Mouse (Mus musculus) lung, embryonic 14.5 days (tissue): ENCODE data around the gene Sbno2. TPM values are rescaled to one million over a fixed set of nuclear protein-coding genes. Genes with fewer than 3 reads are reported as not detected.

Source experiments
- ATAC-seq: fragments of 200-750 bp; cut with Nextera tagmentation; 2 replicates; pipeline ENCODE4 v1.8.0; 2017; ENCODE audit warnings: mild to moderate bottlenecking, moderate TSS enrichment, moderate library complexity; ENCODE audit not compliant: insufficient read depth
- DNase-seq: peaks from one replicate; pipeline ENCODE4 v3.0.0-alpha.2; 2015
- H3K27ac ChIP-seq: fragments of 300-500 bp; sonication (generic); 2 replicates; pipeline ENCODE4 v1.5.1; 2014; ENCODE audit warnings: low read depth, mild to moderate bottlenecking, moderate library complexity
- H3K27me3 ChIP-seq: fragments of 300-500 bp; sonication (generic); 2 replicates; pipeline ENCODE4 v1.6.1; 2014; ENCODE audit warnings: low read length, control low read depth; ENCODE audit not compliant: insufficient read depth
- H3K36me3 ChIP-seq: fragments of 300-500 bp; sonication (generic); 2 replicates; pipeline ENCODE4 v1.6.1; 2014; ENCODE audit warnings: control low read depth; ENCODE audit not compliant: insufficient read depth
- H3K4me1 ChIP-seq: fragments of 300-500 bp; sonication (generic); 2 replicates; pipeline ENCODE4 v1.6.1; 2014; ENCODE audit warnings: antibody characterized with exemption, control low read depth; ENCODE audit not compliant: insufficient read depth
- H3K4me2 ChIP-seq: fragments of 300-500 bp; sonication (generic); 2 replicates; pipeline ENCODE4 v1.6.1; 2014; ENCODE audit warnings: mild to moderate bottlenecking
- H3K4me3 ChIP-seq: fragments of 300-500 bp; sonication (generic); 2 replicates; pipeline ENCODE4 v1.5.1; 2014; ENCODE audit warnings: low read depth, low read length
- H3K9ac ChIP-seq: fragments of 300-500 bp; sonication (generic); 2 replicates; pipeline ENCODE4 v1.6.1; 2014
- H3K9me3 ChIP-seq: fragments of 300-500 bp; sonication (generic); 2 replicates; pipeline ENCODE4 v1.6.1; 2016; ENCODE audit warnings: low read depth, low read length, control low read depth
- CTCF ChIP-seq: IDR thresholded peaks from 2 replicates; pipeline ENCODE4 v1.5.1; 2016; ENCODE audit warnings: antibody characterized with exemption, low read depth
- WGBS: fragments of 180-500 bp; shearing (Covaris S2); extraction: QIAGEN DNeasy Blood & Tissue Kit; methylation state at CpG from one replicate; pipeline ENCODE4 v1.1.7; 2014; 5-methylcytosine and 5-hydroxymethylcytosine counted together
- polyA plus RNA-seq: library from polyadenylated mRNA; unstranded; fragments of >200 nt; fragmentation: Nextera tagmentation; extraction: Ambion mirVana; gene quantifications from 2 replicates; pipeline ENCODE4 v1.2.1, GENCODE M21; 2014

The Sbno2 gene
- polyA plus RNA-seq, 1 experiment from 2014 or later, result 16.3 TPM

GRCm38 (mm10) chr10:80014484-80015290 lies 90.7 kb downstream of the Sbno2 start:
- peak; percentile 48 for TF ChIP-seq CTCF
- Histone ChIP-seq H3K27ac (no peak overlapping the region), H3K36me3 (0 out of 2 replicates have a peak, but pooled peaks cover 7% of the 10 kb centered on the region), H3K9me3 (peaks cover 9% of the 10 kb centered on the region; the same call in 1 of the 2 replicates), H3K4me1 (no peaks in the 10 kb centered on the region; the same call in none of the 2 replicates), H3K4me3 (peak overlapping the region; percentile 2; the same call in 1 of the 2 replicates), H3K27me3 (peaks cover 34% of the 10 kb centered on the region), H3K4me2 (0 out of 2 replicates have a peak overlapping the region, but pooled peaks have one; percentile 3), H3K9ac (no peak overlapping the region; the same call in 1 of the 2 replicates)
- WGBS, result 15% methylated on average over 28 of the region's 28 CpGs
- no peak for ATAC-seq
- peak; percentile 37 for DNase-seq

GRCm38 (mm10) chr10:80013609-80014008 lies 91.8 kb downstream of the Sbno2 start:
- ATAC-seq (no peak), DNase-seq (no peak)
- Histone ChIP-seq H3K9me3 (peaks cover 9% of the 10 kb centered on the region; the same call in 1 of the 2 replicates), H3K4me1 (no peaks in the 10 kb centered on the region; the same call in none of the 2 replicates), H3K27ac (no peak overlapping the region), H3K36me3 (0 out of 2 replicates have a peak, but pooled peaks cover 7% of the 10 kb centered on the region), H3K4me2 (no peak overlapping the region), H3K9ac (no peak overlapping the region), H3K4me3 (no peak overlapping the region), H3K27me3 (peaks cover 34% of the 10 kb centered on the region)
- WGBS, result 33% methylated on average over 25 of the region's 25 CpGs
- no peak for TF ChIP-seq CTCF

- DNase-seq, result no peak
Measured at GRCm38 (mm10) chr10:80011740-80012139, 93.6 kb downstream of the Sbno2 start.

More at GRCm38 (mm10) chr10:80011740-80012139, 93.6 kb downstream of the Sbno2 start:
- no peak for TF ChIP-seq CTCF
- ATAC-seq, result no peak
- peaks cover 9% of the 10 kb centered on the region; the same call in 1 of the 2 replicates for H3K9me3 ChIP-seq
- H3K4me3 ChIP-seq, result no peak overlapping the region
- no peaks in the 10 kb centered on the region; the same call in none of the 2 replicates for H3K4me1 ChIP-seq
- peaks cover 34% of the 10 kb centered on the region for H3K27me3 ChIP-seq
- no peak overlapping the region for H3K9ac ChIP-seq
- H3K36me3 ChIP-seq, result 0 out of 2 replicates have a peak, but pooled peaks cover 7% of the 10 kb centered on the region
- WGBS, result 88% methylated on average over 6 of the region's 6 CpGs
- H3K4me2 ChIP-seq, result no peak overlapping the region
- H3K27ac ChIP-seq, result no peak overlapping the region

Other genes with a start within 250 kb of the Sbno2 start
- 3.5 and 3.7 TPM in 2 replicates for gene Prtn3, start 231.1 kb downstream of the Sbno2 start, polyA plus RNA-seq
- gene Plppr3, start 230.9 kb downstream of the Sbno2 start, polyA plus RNA-seq, result 31.3 and 37.4 TPM in 2 replicates
- 0.18 and 0.26 TPM in 2 replicates for gene Elane, start 219.3 kb downstream of the Sbno2 start, polyA plus RNA-seq
- not detected in 2 replicates for gene Cfd, start 214.7 kb downstream of the Sbno2 start, polyA plus RNA-seq
- gene Med16, start 196.6 kb downstream of the Sbno2 start, polyA plus RNA-seq, result 55.5 and 58.7 TPM in 2 replicates
- gene Gm26602, start 194.7 kb downstream of the Sbno2 start, polyA plus RNA-seq, result 4.1 TPM in 1 of 2 replicates, not detected in the other
- 0.70 and 1.2 TPM in 2 replicates for gene Kiss1r, start 188.6 kb downstream of the Sbno2 start, polyA plus RNA-seq
- 127 and 132 TPM in 2 replicates for gene R3hdm4, start 184.4 kb downstream of the Sbno2 start, polyA plus RNA-seq
- gene Arid3a, start 178.5 kb downstream of the Sbno2 start, polyA plus RNA-seq, result 5.1 and 5.4 TPM in 2 replicates
- 113 and 124 TPM in 2 replicates for gene Wdr18, start 145.4 kb downstream of the Sbno2 start, polyA plus RNA-seq
- gene Grin3b, start 134.9 kb downstream of the Sbno2 start, polyA plus RNA-seq, result 0.30 and 0.41 TPM in 2 replicates
- 19.3 and 23.4 TPM in 2 replicates for gene Tmem259, start 121.2 kb downstream of the Sbno2 start, polyA plus RNA-seq
- gene Cnn2, start 117.0 kb downstream of the Sbno2 start, polyA plus RNA-seq, result 354 and 364 TPM in 2 replicates
- gene Abca7, start 109.1 kb downstream of the Sbno2 start, polyA plus RNA-seq, result 3.0 and 3.5 TPM in 2 replicates
- 11.2 and 13.2 TPM in 2 replicates for gene Arhgap45, start 88.9 kb downstream of the Sbno2 start, polyA plus RNA-seq
- gene Polr2e, start 65.8 kb downstream of the Sbno2 start, polyA plus RNA-seq, result 240 and 258 TPM in 2 replicates
- gene Gpx4, start 58.4 kb downstream of the Sbno2 start, polyA plus RNA-seq, result 471 and 474 TPM in 2 replicates
- 28.7 and 29.7 TPM in 2 replicates for gene Stk11, start 10.2 kb upstream of the Sbno2 start, polyA plus RNA-seq
- 493 and 529 TPM in 2 replicates for gene Atp5d, start 33.1 kb upstream of the Sbno2 start, polyA plus RNA-seq
- 3.8 and 5.5 TPM in 2 replicates for gene Cbarp, start 35.3 kb upstream of the Sbno2 start, polyA plus RNA-seq
- gene Midn, start 42.7 kb upstream of the Sbno2 start, polyA plus RNA-seq, result 32.6 and 34.2 TPM in 2 replicates
- gene Cirbp, start 60.4 kb upstream of the Sbno2 start, polyA plus RNA-seq, result 71.8 and 71.9 TPM in 2 replicates
- 8.3 and 9.7 TPM in 2 replicates for gene 1600002K03Rik, start 67.4 kb upstream of the Sbno2 start, polyA plus RNA-seq
- gene Efna2, start 73.9 kb upstream of the Sbno2 start, polyA plus RNA-seq, result 19.6 and 22.7 TPM in 2 replicates
- gene Mum1, start 120.9 kb upstream of the Sbno2 start, polyA plus RNA-seq, result 56.8 and 63.4 TPM in 2 replicates
- gene Ndufs7, start 143.6 kb upstream of the Sbno2 start, polyA plus RNA-seq, result 318 and 319 TPM in 2 replicates
- 26.8 and 29.4 TPM in 2 replicates for gene Gamt, start 155.4 kb upstream of the Sbno2 start, polyA plus RNA-seq
- 44.9 and 49.3 TPM in 2 replicates for gene Dazap1, start 155.9 kb upstream of the Sbno2 start, polyA plus RNA-seq
- 1,192 and 1,202 TPM in 2 replicates for gene Rps15, start 186.9 kb upstream of the Sbno2 start, polyA plus RNA-seq
- 0.62 and 0.96 TPM in 2 replicates for gene Apc2, start 190.4 kb upstream of the Sbno2 start, polyA plus RNA-seq
- 41.7 and 41.8 TPM in 2 replicates for gene 2310011J03Rik, start 215.0 kb upstream of the Sbno2 start, polyA plus RNA-seq
- gene Pcsk4, start 223.9 kb upstream of the Sbno2 start, polyA plus RNA-seq, result 3.8 and 4.2 TPM in 2 replicates
- 10.5 and 12.2 TPM in 2 replicates for gene Reep6, start 224.4 kb upstream of the Sbno2 start, polyA plus RNA-seq
- 0.68 and 1.2 TPM in 2 replicates for gene Adamtsl5, start 242.8 kb upstream of the Sbno2 start, polyA plus RNA-seq